Mouse (Mus musculus) CD4-positive, CD25-positive, alpha-beta regulatory T cell, adult 2 months (primary cell): ENCODE measurements at regions not wholly inside any gene's neighbourhood (a gene's known extent, or its start where the extent isn't known, plus 50 kb on each side); places are given as distances from the start of the nearest gene placed in this dataset.
A peak's percentile ranks its signal among the peaks of the same experiment; 100 is the strongest.

Experiments used
- DNase-seq: peaks from one replicate; pipeline ENCODE4 v3.0.0-alpha.2; 2012; ENCODE audit warnings: low read depth, low spot score

GRCm38 (mm10) chr4:81178047-81178781 is 264.4 kb downstream of the Mpdz start:
- DNase-seq: no peak

DNA sequence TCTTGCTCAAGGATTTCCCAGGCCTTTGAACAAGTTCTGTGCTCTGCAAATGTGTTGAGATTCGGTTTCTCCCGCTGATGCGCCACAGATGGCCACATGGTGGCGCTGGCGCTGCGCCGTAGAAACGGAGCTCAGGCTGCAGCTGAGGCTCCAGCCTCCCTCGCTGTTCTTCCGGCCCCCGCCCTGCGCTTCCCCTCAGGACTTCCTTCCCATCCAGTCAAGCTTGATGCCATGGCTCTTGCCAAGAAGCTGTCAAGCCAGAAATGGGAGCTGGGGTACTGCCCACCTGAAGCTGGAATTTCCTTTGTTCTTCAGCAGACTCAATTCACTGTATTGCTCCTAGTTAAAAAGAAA is 263.9 kb downstream of the Mpdz start:
- DNase-seq: peak; percentile 3

GRCm38 (mm10) chr4:81216123-81216522 is 226.5 kb downstream of the Mpdz start:
- no peak for DNase-seq

- no peak for DNase-seq
Measured at GRCm38 (mm10) chr4:81217979-81218378, 224.6 kb downstream of the Mpdz start.

DNA sequence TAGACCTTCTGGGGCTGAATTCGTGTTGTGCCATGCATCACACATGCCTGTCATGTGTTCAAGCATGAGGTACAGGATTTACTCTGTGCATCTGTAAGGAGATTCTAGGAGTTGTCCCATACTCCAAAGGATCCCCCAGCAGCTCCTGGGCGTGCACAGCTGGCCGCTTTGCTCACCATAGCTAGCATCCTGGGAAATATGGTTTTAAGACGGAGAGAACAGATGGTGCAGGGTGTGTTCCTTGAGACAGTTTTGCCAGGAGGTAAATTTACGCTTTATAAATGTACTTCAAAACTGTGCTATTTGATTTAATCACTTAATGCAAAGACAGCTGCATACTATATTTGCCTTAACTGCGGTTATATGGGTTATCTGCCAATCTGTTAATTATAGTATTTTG is 220.6 kb downstream of the Mpdz start:
- no peak for DNase-seq

GRCm38 (mm10) chr4:81222468-81223175 is 220.0 kb downstream of the Mpdz start:
- DNase-seq: no peak
